Mouse (Mus musculus): ENCODE data around the gene Fam186b.

Gene Fam186b

DNA sequence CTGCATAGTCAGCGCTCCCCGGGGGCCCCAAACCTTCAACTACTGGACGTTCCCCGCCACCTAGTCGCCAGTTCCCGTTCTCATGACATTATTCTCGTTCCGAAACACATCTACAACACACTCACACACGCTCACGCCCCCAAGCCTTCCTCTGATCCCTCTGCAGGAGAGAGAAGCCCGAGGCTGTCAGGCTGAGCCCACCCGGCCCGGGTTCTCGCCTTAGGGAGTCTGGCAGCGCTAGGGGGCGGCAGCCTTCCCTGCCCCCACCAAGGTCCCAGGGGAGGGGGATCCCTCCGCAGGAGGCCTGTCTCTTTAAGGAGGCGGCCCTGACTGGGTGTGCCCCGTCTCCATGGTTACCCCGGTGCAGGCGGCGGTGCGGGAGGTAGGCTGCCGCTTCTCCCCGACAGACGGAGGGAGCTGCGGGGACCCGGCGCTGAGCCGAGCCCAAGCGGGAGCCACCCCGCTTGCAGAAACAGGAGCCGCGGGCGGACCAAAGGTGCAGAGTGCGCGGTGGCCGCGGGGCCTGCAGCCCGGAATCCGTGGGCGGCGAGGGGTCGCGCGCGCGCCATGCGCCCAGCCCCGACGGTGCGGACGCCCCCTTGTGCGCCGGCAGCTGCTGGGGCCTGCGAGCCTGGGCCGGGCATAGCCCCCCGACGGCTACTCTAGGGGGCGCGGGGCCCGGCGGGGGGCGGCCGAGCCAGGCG lies 71.3 kb downstream of the Fam186b start, which contains the start of gene Kcnh3:
Gene Kcnh3, plus strand, starts transcription at position 654 of the 704 bp plus-strand sequence.
- peak; percentile 89 to 91 for DNase-seq (ENCODE audit: low spot score in 2 of 2)

- peak in 1 of 2 experiments; percentile 70 for DNase-seq (ENCODE audit: low spot score in 2 of 2)
These were observed 72.0 kb downstream of the Fam186b start for GRCm38 (mm10) chr15:99223585-99224207.

DNA sequence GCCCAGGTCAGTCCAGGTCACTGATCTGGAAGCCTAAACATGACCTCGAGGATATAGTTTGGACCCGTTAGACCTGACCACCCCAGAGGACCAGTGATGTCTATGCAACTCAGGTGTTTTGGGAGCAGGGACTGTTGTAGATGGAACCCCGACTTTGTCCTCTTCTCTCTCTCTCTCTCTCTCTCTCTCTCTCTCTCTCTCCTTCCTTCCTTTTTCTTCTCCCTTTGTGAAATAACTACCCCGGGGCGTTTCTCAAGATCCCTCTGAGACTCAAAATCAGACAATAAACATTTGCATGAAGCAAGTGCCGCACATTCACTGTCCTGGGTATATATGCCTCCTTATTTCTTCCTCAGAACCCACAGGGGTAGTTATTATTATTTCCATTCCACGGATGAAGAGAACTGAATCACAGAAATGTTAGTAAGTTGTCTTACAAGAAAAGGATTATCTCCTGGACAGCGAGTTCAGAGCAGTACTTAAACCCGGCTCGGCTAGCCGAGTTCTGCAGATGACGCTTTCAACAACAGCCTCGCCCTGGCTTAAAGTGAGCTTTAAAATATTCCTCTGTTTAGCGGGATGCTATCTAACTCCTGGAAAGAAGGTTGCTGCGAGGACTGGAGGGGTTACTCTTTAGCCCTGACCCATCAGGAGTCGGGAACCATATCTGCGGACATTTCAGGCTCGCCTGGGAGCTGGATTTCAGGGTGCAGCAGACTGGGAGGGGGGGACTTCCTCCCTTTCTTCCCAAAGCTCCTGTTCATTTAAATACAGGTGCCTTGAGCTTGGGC lies 72.7 kb downstream of the Fam186b start:
- no peak for DNase-seq (ENCODE audit: low spot score in 2 of 2)

DNA sequence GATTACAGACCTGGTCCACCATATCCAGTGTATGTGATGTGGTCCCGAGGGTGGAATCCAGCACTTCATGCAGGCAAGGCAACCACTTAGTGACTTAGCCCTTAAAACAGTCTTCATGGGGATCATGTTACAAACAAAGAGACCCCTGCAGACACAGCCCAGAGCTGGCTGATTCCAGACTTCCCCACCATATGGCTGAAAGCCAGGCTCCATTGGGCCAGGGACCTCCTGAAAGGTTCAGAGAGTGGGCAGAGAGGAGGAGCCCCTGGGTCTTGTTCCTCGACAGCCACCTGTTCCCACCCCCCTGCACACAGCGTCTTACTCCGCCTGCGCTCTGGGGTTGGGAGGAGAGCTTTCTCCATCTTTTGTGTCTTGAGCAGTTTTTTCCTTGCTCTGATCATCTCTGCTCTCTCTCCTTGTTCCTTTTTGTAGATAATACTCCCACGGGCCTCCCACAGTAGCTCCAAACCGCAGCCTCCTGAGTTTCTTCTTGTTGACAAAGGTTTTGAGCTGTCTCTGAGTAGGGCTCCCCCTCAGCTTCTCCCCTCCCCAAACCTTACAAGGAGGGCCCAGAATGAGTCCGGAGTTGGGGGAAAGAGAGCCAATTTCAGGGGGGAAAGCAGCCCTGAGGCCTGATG lies 74.3 kb downstream of the Fam186b start:
- DNase-seq (ENCODE audit: low spot score in 2 of 2) = no peak

Data from right cerebral cortex, postnatal 10 days (tissue).